Mouse (Mus musculus): ENCODE data around the gene Haus5. TPM values are rescaled to one million over a fixed set of nuclear protein-coding genes. Genes with fewer than 3 reads are reported as not detected.

Gene Haus5
- 25.9 TPM for polyA plus RNA-seq (2012; fragmentation: generic; extraction: Trizol)
- long read RNA-seq, experiment 1, transcript Haus5-201 (19 exons, 2,187 nt): major isoform, 15 of 16 reads
- long read RNA-seq, experiment 1, partial matches to known transcripts: 0 of 16 reads
- long read RNA-seq, experiment 1, other reads (novel, unspliced or antisense): 1 of 16 reads
- long read RNA-seq, experiment 2, transcript Haus5-201 (19 exons, 2,187 nt): major isoform, 148 of 186 reads
- long read RNA-seq, experiment 2, partial matches to known transcripts: 1 of 186 reads
- long read RNA-seq, experiment 2, other reads (novel, unspliced or antisense): 37 of 186 reads

DNA sequence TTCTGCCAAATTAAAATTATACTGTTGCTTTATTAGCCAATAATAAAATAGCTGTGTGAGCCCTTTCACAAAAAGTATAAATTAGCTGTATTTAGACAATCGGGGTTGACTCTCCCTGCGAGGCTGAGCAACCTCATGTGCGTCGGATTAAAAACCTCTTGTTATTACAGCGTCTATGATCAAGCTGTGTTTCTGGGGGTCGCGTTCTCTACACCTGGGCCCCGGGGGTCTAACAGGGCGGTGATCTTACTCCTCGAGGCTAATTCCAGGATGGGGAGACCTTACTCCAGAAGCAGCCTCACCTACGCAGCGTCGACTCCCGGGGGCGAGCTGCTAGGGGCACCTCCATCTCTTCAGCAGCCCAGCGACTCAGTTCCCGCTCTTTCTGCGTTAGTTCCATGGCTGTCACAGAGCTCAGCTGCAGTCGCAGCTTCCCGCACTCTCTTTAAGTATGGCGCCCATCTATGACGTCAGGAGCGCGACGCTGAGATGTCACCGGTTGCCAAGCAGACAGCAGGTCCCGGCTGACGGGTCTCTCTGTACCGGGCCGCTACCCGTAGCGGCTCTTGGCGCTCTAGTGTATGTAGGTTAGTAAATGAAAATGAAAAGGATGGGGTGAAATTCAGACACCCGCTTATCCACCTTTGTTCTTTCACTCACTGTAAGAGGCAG, at the start of gene Haus5:
Haus5 (minus strand) TSS at position 466 of the 672 bp plus-strand sequence.
- H3K4me3 ChIP-seq (ENCODE audit: insufficient read depth, poor library complexity, severe bottlenecking): peak within 1 kb of the TSS; percentile 53
- peak within 1 kb of the TSS; percentile 92 for H3ac ChIP-seq (ENCODE audit: control insufficient read depth, insufficient read length, low read depth)
- no peaks in the 10 kb centered on the region for H3K27me3 ChIP-seq (ENCODE audit: control insufficient read depth, insufficient read depth, insufficient read length)
- H3K79me3 ChIP-seq (ENCODE audit: low read depth): no peaks in the 10 kb centered on the region
- TF ChIP-seq MAX (IDR thresholded peaks at IDR 0.05) (peak; percentile 23), USF1 (IDR thresholded peaks at IDR 0.05; ENCODE audit: low read depth) (no peak), MYOD1 (IDR thresholded peaks at IDR 0.05; ENCODE audit: control insufficient read depth, insufficient read length, low read depth) (no peak), CTCF (IDR thresholded peaks at IDR 0.05; ENCODE audit: control insufficient read depth, insufficient read depth, insufficient read length) (no peak)
- peaks cover 7% of the 10 kb centered on the region for H3K79me2 ChIP-seq (ENCODE audit: control insufficient read depth, insufficient read depth)
- H3K36me3 ChIP-seq (ENCODE audit: control insufficient read depth, insufficient read depth): peaks cover 9% of the 10 kb centered on the region

DNA sequence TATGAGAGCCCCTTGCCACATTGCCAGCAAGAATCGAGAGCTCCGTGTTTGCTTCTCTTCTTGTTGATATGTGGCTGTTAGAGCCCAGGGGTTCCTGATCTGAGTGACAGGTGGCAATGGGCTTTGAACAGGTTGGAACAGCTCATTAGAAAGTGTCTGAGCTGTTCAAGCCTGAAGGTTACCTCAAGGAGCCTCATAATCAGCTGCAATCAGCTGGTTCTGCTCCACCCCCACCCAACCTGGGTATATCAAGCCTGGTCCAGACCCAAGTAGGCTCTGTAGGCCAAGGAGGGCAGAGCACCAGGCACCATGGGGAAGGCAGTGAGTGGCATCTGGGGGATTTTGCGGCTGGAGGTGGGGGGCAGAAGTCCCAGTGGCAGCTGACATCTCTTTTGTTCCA, 47.1 kb upstream of the Haus5 start, which contains the start of gene Atp4a:
Atp4a (plus strand) TSS at position 268 of the 400 bp plus-strand sequence.
- H3K27me3 ChIP-seq (ENCODE audit: control insufficient read depth, insufficient read depth, insufficient read length): peaks cover 58% of the 10 kb centered on the region
- no peaks in the 10 kb centered on the region for H3K79me2 ChIP-seq (ENCODE audit: control insufficient read depth, insufficient read depth)
- no peak within 1 kb of the TSS for H3ac ChIP-seq (ENCODE audit: control insufficient read depth, insufficient read length, low read depth)
- H3K4me3 ChIP-seq (ENCODE audit: insufficient read depth, poor library complexity, severe bottlenecking): no peak within 1 kb of the TSS
- TF ChIP-seq FOSL1 (IDR thresholded peaks at IDR 0.05; ENCODE audit: insufficient read depth, low read length, poor library complexity, severe bottlenecking) (no peak), CTCF (IDR thresholded peaks at IDR 0.05; ENCODE audit: control insufficient read depth, insufficient read depth, insufficient read length) (no peak), MAX (IDR thresholded peaks at IDR 0.05) (no peak)
- H3K79me3 ChIP-seq (ENCODE audit: low read depth): no peaks in the 10 kb centered on the region
- H3K36me3 ChIP-seq (ENCODE audit: control insufficient read depth, insufficient read depth): no peaks in the 10 kb centered on the region

- Histone ChIP-seq H3K79me3 (ENCODE audit: low read depth) (no peaks in the 10 kb centered on the region), H3K4me3 (ENCODE audit: insufficient read depth, poor library complexity, severe bottlenecking) (no peak overlapping the region), H3ac (ENCODE audit: control insufficient read depth, insufficient read length, low read depth) (no peak overlapping the region), H3K27me3 (ENCODE audit: control insufficient read depth, insufficient read depth, insufficient read length) (peaks cover 25% of the 10 kb centered on the region), H3K79me2 (ENCODE audit: control insufficient read depth, insufficient read depth) (no peaks in the 10 kb centered on the region), H3K36me3 (ENCODE audit: control insufficient read depth, insufficient read depth) (no peaks in the 10 kb centered on the region)
- TF ChIP-seq CTCF (IDR thresholded peaks at IDR 0.05; ENCODE audit: control insufficient read depth, insufficient read depth, insufficient read length) (no peak), MYOD1 (IDR thresholded peaks at IDR 0.05; ENCODE audit: control insufficient read depth, insufficient read length, low read depth) (no peak), MAX (IDR thresholded peaks at IDR 0.05) (no peak), MYOG (IDR thresholded peaks at IDR 0.05; ENCODE audit: control insufficient read depth, extremely low read depth, insufficient read length) (no peak), USF1 (IDR thresholded peaks at IDR 0.05; ENCODE audit: low read depth) (no peak), CEBPB (IDR thresholded peaks at IDR 0.05; ENCODE audit: low read depth) (no peak), FOSL1 (IDR thresholded peaks at IDR 0.05; ENCODE audit: insufficient read depth, low read length, poor library complexity, severe bottlenecking) (no peak)
These were observed 42.6 kb upstream of the Haus5 start for GRCm38 (mm10) chr7:30707441-30707840.

DNA sequence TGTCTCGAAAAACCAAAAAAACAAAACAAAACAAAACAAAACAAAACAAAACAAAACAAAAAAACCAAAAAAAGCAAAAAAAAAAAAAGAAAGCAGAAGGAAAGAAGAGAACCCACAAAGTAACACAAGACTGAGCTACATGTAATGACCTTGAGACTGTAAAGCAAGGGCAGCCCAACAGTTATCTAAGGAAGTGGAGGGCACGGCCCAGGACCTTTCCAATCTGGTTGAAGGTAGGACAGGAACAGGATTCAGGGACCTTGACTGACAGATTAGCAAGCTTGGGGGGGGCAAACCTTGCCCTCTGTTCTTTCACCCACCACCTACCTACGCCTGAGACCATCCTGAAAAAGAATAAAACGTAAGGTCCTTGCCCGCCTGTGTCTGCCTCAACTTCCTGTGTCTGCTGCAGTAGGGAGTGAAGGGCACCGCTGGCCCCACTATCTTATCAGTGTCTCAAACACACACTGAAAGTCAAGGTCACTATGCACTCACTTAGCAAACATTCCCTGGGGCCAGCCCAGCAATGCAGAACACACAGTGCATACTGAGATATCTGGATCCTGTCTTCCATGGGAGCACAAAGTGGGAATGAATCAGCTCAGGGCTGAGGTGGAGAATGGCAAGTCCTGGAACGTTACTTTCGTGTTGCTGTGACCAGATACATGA, 41.6 kb upstream of the Haus5 start:
- no peaks in the 10 kb centered on the region for H3K79me3 ChIP-seq (ENCODE audit: low read depth)
- no peaks in the 10 kb centered on the region for H3K36me3 ChIP-seq (ENCODE audit: control insufficient read depth, insufficient read depth)
- H3ac ChIP-seq (ENCODE audit: control insufficient read depth, insufficient read length, low read depth): no peak overlapping the region

DNA sequence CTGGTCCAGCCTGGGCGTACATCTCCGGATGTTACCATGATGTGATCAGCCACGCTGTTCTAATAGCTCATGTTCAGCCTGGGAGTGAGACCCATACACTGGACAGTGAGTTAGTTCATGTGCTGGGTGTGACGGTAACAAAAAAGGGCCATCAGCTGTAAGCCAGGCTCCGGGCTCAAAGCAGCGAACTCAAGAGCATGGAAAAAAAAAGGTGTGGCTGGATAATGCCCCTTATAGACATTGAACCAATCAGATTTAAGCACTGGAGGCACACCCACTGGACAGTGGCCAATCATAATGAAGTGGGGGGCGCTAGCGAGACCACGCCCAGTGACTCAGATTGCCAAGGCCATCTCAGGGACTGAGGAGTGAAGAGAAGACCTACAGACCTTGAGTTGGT, 33.8 kb upstream of the Haus5 start, which contains the start of gene 2200002J24Rik:
2200002J24Rik (plus strand) TSS at position 338 of the 400 bp plus-strand sequence.
- TF ChIP-seq MAX (IDR thresholded peaks at IDR 0.05): no peak
- no peak for TF ChIP-seq CTCF (IDR thresholded peaks at IDR 0.05; ENCODE audit: control insufficient read depth, insufficient read depth, insufficient read length)
- no peak for TF ChIP-seq FOSL1 (IDR thresholded peaks at IDR 0.05; ENCODE audit: insufficient read depth, low read length, poor library complexity, severe bottlenecking)
- TF ChIP-seq USF1 (IDR thresholded peaks at IDR 0.05; ENCODE audit: low read depth): no peak
- no peaks in the 10 kb centered on the region for H3K79me2 ChIP-seq (ENCODE audit: control insufficient read depth, insufficient read depth)
- H3K36me3 ChIP-seq (ENCODE audit: control insufficient read depth, insufficient read depth): no peaks in the 10 kb centered on the region

More for the DNA sequence above, 41.6 kb upstream of the Haus5 start:
- Histone ChIP-seq H3K4me3 (ENCODE audit: insufficient read depth, poor library complexity, severe bottlenecking) (no peak overlapping the region), H3K27me3 (ENCODE audit: control insufficient read depth, insufficient read depth, insufficient read length) (peaks cover 21% of the 10 kb centered on the region), H3K79me2 (ENCODE audit: control insufficient read depth, insufficient read depth) (no peaks in the 10 kb centered on the region)
- TF ChIP-seq USF1 (IDR thresholded peaks at IDR 0.05; ENCODE audit: low read depth): no peak
- no peak for TF ChIP-seq FOSL1 (IDR thresholded peaks at IDR 0.05; ENCODE audit: insufficient read depth, low read length, poor library complexity, severe bottlenecking)
- no peak for TF ChIP-seq CEBPB (IDR thresholded peaks at IDR 0.05; ENCODE audit: low read depth)
- TF ChIP-seq MAX (IDR thresholded peaks at IDR 0.05): no peak
- TF ChIP-seq MYOD1 (IDR thresholded peaks at IDR 0.05; ENCODE audit: control insufficient read depth, insufficient read length, low read depth): no peak
- no peak for TF ChIP-seq MYOG (IDR thresholded peaks at IDR 0.05; ENCODE audit: control insufficient read depth, extremely low read depth, insufficient read length)
- TF ChIP-seq CTCF (IDR thresholded peaks at IDR 0.05; ENCODE audit: control insufficient read depth, insufficient read depth, insufficient read length): no peak

More for the DNA sequence above, 33.8 kb upstream of the Haus5 start, which contains the start of gene 2200002J24Rik:
- Histone ChIP-seq H3K27me3 (ENCODE audit: control insufficient read depth, insufficient read depth, insufficient read length) (no peaks in the 10 kb centered on the region), H3K4me3 (ENCODE audit: insufficient read depth, poor library complexity, severe bottlenecking) (no peak within 1 kb of the TSS), H3K79me3 (ENCODE audit: low read depth) (no peaks in the 10 kb centered on the region), H3ac (ENCODE audit: control insufficient read depth, insufficient read length, low read depth) (no peak within 1 kb of the TSS)

Data from C2C12 (cell line).